Mouse (Mus musculus) CH12.LX (cell line): ENCODE measurements around the gene Smarcd1.

Experiments used
- BHLHE40 ChIP-seq: IDR thresholded peaks from 2 replicates; pipeline ENCODE4 v1.6.1; 2011; ENCODE audit warnings: mild to moderate bottlenecking, low read depth, low read length, improper control_type of control experiment
- CHD2 ChIP-seq: IDR thresholded peaks from 2 replicates; pipeline ENCODE4 v1.6.1; 2011; ENCODE audit warnings: low read length, improper control_type of control experiment
- CTCF ChIP-seq, 2 experiments: IDR thresholded peaks in 1 of 2; conservative IDR thresholded peaks in 1 of 2; 2 replicates each; pipeline ENCODE4 v1.5.1; 2011 to 2012; ENCODE audit warnings: low read depth in 2 of 2, low read length in 2 of 2, improper control_type of control experiment in 1 of 2, inconsistent platforms in 1 of 2, mild to moderate bottlenecking in 1 of 2, moderate library complexity in 1 of 2
- KAT2A ChIP-seq: IDR thresholded peaks from 2 replicates; pipeline ENCODE4 v1.6.1; 2012; ENCODE audit warnings: low read length, improper control_type of control experiment, inconsistent platforms; ENCODE audit not compliant: insufficient replicate concordance
- MAFK ChIP-seq: IDR thresholded peaks from 2 replicates; pipeline ENCODE4 v1.6.1; 2011; ENCODE audit warnings: low read length, improper control_type of control experiment; ENCODE audit not compliant: insufficient replicate concordance
- MYC ChIP-seq: IDR thresholded peaks from 2 replicates; pipeline ENCODE4 v1.6.1; 2011; ENCODE audit warnings: low read depth, mild to moderate bottlenecking, improper control_type of control experiment, low read length
- NELFE ChIP-seq: IDR thresholded peaks from 2 replicates; pipeline ENCODE4 v1.6.1; 2011; ENCODE audit warnings: low read depth, low read length, improper control_type of control experiment
- NRF1 ChIP-seq: IDR thresholded peaks from 2 replicates; pipeline ENCODE4 v1.6.1; 2014; ENCODE audit warnings: low read depth, mild to moderate bottlenecking, inconsistent platforms, low read length, improper control_type of control experiment, moderate library complexity
- ZC3H11A ChIP-seq: IDR thresholded peaks from 2 replicates; pipeline ENCODE4 v1.6.1; 2012; ENCODE audit warnings: low read depth, mild to moderate bottlenecking, inconsistent platforms, low read length, improper control_type of control experiment
- ZNF384 ChIP-seq: IDR thresholded peaks from 2 replicates; pipeline ENCODE4 v1.6.1; 2012; ENCODE audit warnings: low read depth, low read length, improper control_type of control experiment, inconsistent platforms

GRCm38 (mm10) chr15:99667544-99667943 is 34.4 kb upstream of the Smarcd1 start:
- TF ChIP-seq NRF1 (no peak), ZNF384 (no peak), CTCF (conservative IDR thresholded peaks at IDR 0.05 in 1 of 2, IDR thresholded peaks at IDR 0.05 in 1 of 2; ENCODE audit: low read depth in 2 of 2, low read length in 2 of 2) (no peak), CHD2 (no peak), NELFE (no peak), MYC (no peak), BHLHE40 (no peak), MAFK (no peak), KAT2A (no peak), ZC3H11A (no peak)
